Mouse (Mus musculus) liver, embryonic 14.5 days (tissue): Measurements from ENCODE around the gene Dkk3. TPM values are rescaled to one million over a fixed set of nuclear protein-coding genes. Genes with fewer than 3 reads are reported as not detected.

ENCODE experiments used
- ATAC-seq: fragments of 200-750 bp; cut with Nextera tagmentation; 2 replicates; pipeline ENCODE4 v1.8.0; 2017; ENCODE audit warnings: moderate number of reproducible peaks, mild to moderate bottlenecking, moderate library complexity; ENCODE audit not compliant: insufficient read depth
- DNase-seq, 3 experiments: peaks; one replicate each; pipeline ENCODE4 v3.0.0-alpha.2; 2012 to 2013; ENCODE audit warnings: low read depth in 3 of 3, low spot score in 3 of 3
- H3K27ac ChIP-seq: fragments of 300-500 bp; sonication (generic); 2 replicates; pipeline ENCODE4 v1.5.1; 2014; ENCODE audit warnings: moderate library complexity, mild to moderate bottlenecking, control low read depth, inconsistent platforms
- H3K27me3 ChIP-seq: fragments of 300-500 bp; sonication (generic); 2 replicates; pipeline ENCODE4 v1.6.1; 2014; ENCODE audit warnings: mild to moderate bottlenecking, low read length, moderate library complexity; ENCODE audit not compliant: control insufficient read depth, insufficient read depth
- H3K36me3 ChIP-seq: fragments of 300-500 bp; sonication (generic); replicated peaks from 2 replicates; pipeline ENCODE4 v1.6.1; 2014; ENCODE audit warnings: low read depth; ENCODE audit not compliant: control insufficient read depth, insufficient read depth
- H3K4me1 ChIP-seq, 2 experiments: fragments of 200-500 bp in 1 of 2; fragments of 300-500 bp in 1 of 2; sonication (generic) in 1 of 2; replicated peaks; 2 replicates each; pipeline ENCODE4 v1.6.1; 2012 to 2014; ENCODE audit warnings: antibody characterized with exemption in 1 of 2, inconsistent platforms in 1 of 2, low read length in 1 of 2; ENCODE audit not compliant: control insufficient read depth in 2 of 2, insufficient read depth in 2 of 2
- H3K4me2 ChIP-seq: fragments of 300-500 bp; sonication (generic); 2 replicates; pipeline ENCODE4 v1.6.1; 2014; ENCODE audit warnings: low read depth, mild to moderate bottlenecking, control low read depth, moderate library complexity
- H3K4me3 ChIP-seq, 2 experiments: fragments of 200-500 bp in 1 of 2; fragments of 300-500 bp in 1 of 2; sonication (generic) in 1 of 2; 2 replicates each; pipeline ENCODE4 v1.5.1; 2012 to 2014; ENCODE audit warnings: low read depth in 2 of 2, low read length in 2 of 2, mild to moderate bottlenecking in 2 of 2, control low read depth in 1 of 2, inconsistent platforms in 1 of 2, moderate library complexity in 1 of 2; ENCODE audit not compliant: insufficient read depth in 1 of 2
- H3K9ac ChIP-seq: fragments of 300-500 bp; sonication (generic); replicated peaks from 2 replicates; pipeline ENCODE4 v1.6.1; 2014; ENCODE audit warnings: mild to moderate bottlenecking, control low read depth, moderate library complexity
- H3K9me3 ChIP-seq: fragments of 300-500 bp; sonication (generic); 2 replicates; pipeline ENCODE4 v1.6.1; 2016; ENCODE audit warnings: low read length, mixed read lengths; ENCODE audit not compliant: control insufficient read depth
- CTCF ChIP-seq: IDR thresholded peaks from 2 replicates; pipeline ENCODE4 v1.5.1; 2016; ENCODE audit warnings: antibody characterized with exemption, low read depth, control low read depth
- EP300 ChIP-seq: IDR thresholded peaks from 2 replicates; pipeline ENCODE4 v1.6.1; 2016; ENCODE audit warnings: antibody characterized with exemption, low read depth
- WGBS: fragments of 180-500 bp; shearing (Covaris S2); extraction: QIAGEN DNeasy Blood & Tissue Kit; methylation state at CpG from one replicate; pipeline ENCODE4 v1.1.7; 2014; ENCODE audit not compliant: insufficient replicate concordance; 5-methylcytosine and 5-hydroxymethylcytosine counted together
- polyA plus RNA-seq, 2 experiments: library from polyadenylated mRNA; depleted of rRNA in 1 of 2; stranded (reverse) in 1 of 2; unstranded in 1 of 2; fragments of >200 nt; fragmentation: Nextera tagmentation in 1 of 2; extraction: Ambion mirVana in 1 of 2; gene quantifications; 2 replicates each; pipeline versions ENCODE4 v1.2.1 to v1.2.3; 2012 to 2014

Dkk3 gene
- polyA plus RNA-seq, 2 experiments, result 1.5 to 2.4 TPM

DNA sequence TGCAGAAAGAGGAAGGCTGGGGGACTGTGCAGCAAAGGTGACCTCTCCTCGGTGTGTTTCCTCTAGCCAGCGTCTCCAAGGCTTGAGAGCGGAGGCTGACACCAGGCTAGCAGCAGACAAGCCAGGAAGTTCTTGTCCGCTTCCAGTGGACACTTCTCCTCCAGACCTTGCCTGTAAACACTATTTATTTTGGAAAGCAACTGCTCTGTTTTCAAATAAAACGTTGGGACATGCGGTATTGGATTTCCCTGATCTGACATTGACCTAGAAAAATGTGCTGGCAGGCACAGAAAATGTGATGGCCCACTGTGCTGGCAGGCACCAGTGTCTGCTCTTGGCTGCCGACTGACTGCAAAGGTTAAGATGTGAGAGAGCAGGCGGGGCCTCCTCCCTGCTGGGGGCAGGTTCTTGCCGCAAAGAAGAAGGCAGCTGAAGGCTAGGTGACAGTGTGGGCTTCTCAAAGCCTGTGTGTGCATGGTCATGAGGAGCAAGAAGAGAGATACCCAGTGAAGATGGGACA, 26.4 kb upstream of the Dkk3 start:
- H3K4me3 ChIP-seq, result no peak overlapping the region
- H3K27me3 ChIP-seq, result no peaks in the 10 kb centered on the region
- ATAC-seq, result no peak
- DNase-seq, result no peak
- 49% methylated on average over 9 of the region's 9 CpGs for WGBS
- H3K4me1 ChIP-seq, result peaks cover 0 to 2% of the 10 kb centered on the region in 2 experiments; a peak in 1 of 4 replicates
- no peaks in the 10 kb centered on the region for H3K9me3 ChIP-seq
- H3K36me3 ChIP-seq, result no peaks in the 10 kb centered on the region
- no peak overlapping the region for H3K9ac ChIP-seq
- no peak overlapping the region for H3K4me2 ChIP-seq
- H3K27ac ChIP-seq, result no peak overlapping the region
- no peak for TF ChIP-seq EP300
- no peak for TF ChIP-seq CTCF

GRCm38 (mm10) chr7:112184519-112185225, 25.8 kb upstream of the Dkk3 start:
- Histone ChIP-seq H3K27me3 (no peaks in the 10 kb centered on the region), H3K4me2 (no peak overlapping the region), H3K9ac (no peak overlapping the region), H3K4me1 (peaks cover 0 to 2% of the 10 kb centered on the region in 2 experiments; a peak in 2 of 4 replicates), H3K9me3 (no peaks in the 10 kb centered on the region), H3K36me3 (no peaks in the 10 kb centered on the region), H3K27ac (no peak overlapping the region), H3K4me3 (no peak overlapping the region)
- WGBS, result 67% methylated on average over 6 of the region's 6 CpGs
- no peak for TF ChIP-seq CTCF
- no peak for TF ChIP-seq EP300
- no peak for ATAC-seq
- DNase-seq, result no peak

GRCm38 (mm10) chr7:112183258-112183841, 24.5 kb upstream of the Dkk3 start:
- no peak overlapping the region for H3K4me3 ChIP-seq
- no peak overlapping the region for H3K27ac ChIP-seq
- DNase-seq (peak; percentile 36 to 43 (median 38)), ATAC-seq (0 out of 2 replicates have a peak, but pooled peaks have one; percentile 27)
- no peaks in the 10 kb centered on the region for H3K9me3 ChIP-seq
- H3K4me1 ChIP-seq, result peaks cover 0 to 2% of the 10 kb centered on the region in 2 experiments; a peak in 2 of 4 replicates
- H3K36me3 ChIP-seq, result no peaks in the 10 kb centered on the region
- H3K9ac ChIP-seq, result no peak overlapping the region
- peak; percentile 97 for TF ChIP-seq CTCF
- TF ChIP-seq EP300, result no peak
- no peaks in the 10 kb centered on the region for H3K27me3 ChIP-seq
- 26% methylated on average over 5 of the region's 5 CpGs for WGBS
- H3K4me2 ChIP-seq, result no peak overlapping the region

GRCm38 (mm10) chr7:112180235-112180705, 21.4 kb upstream of the Dkk3 start:
- ATAC-seq, result peak; percentile 61; the same call in 1 of the 2 replicates
- Histone ChIP-seq H3K4me2 (no peak overlapping the region), H3K4me1 (peaks cover 0 to 2% of the 10 kb centered on the region in 2 experiments; a peak in 2 of 4 replicates), H3K9ac (no peak overlapping the region), H3K36me3 (no peaks in the 10 kb centered on the region), H3K27me3 (no peaks in the 10 kb centered on the region), H3K27ac (no peak overlapping the region), H3K4me3 (no peak overlapping the region), H3K9me3 (no peaks in the 10 kb centered on the region)
- peak; percentile 33 to 42 (median 42) for DNase-seq
- 11% methylated on average over 7 of the region's 10 CpGs for WGBS
- TF ChIP-seq EP300, result no peak
- TF ChIP-seq CTCF, result peak; percentile 93

DNA sequence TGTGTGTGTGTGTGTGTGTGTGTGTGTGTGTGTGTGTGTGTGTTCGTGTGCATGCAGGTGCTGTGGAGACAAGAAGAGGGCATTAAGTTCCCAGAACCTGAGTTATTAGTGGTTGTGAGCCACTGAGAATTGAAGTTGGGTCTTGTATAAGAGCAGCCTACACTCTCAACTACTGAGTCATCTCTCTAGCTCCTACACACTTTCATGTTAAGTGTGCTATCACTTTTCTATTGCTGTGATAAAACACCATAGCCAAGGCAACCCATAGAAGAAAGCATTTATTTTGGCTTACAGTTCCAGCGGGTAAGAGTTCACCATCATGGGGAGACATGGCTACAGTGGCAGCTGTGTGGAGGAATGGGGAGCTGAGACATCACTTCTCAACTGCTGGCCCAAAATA, 17.8 kb upstream of the Dkk3 start:
- no peaks in the 10 kb centered on the region; a peak in 1 of 4 replicates for H3K4me1 ChIP-seq
- no peaks in the 10 kb centered on the region for H3K36me3 ChIP-seq
- H3K9ac ChIP-seq, result no peak overlapping the region
- WGBS, result 52% methylated on average over 2 of the region's 2 CpGs
- TF ChIP-seq CTCF (no peak), EP300 (no peak)
- no peak overlapping the region for H3K27ac ChIP-seq
- no peak for DNase-seq
- H3K27me3 ChIP-seq, result no peaks in the 10 kb centered on the region
- H3K9me3 ChIP-seq, result no peaks in the 10 kb centered on the region
- no peak overlapping the region for H3K4me3 ChIP-seq
- no peak for ATAC-seq
- H3K4me2 ChIP-seq, result no peak overlapping the region
